Mouse (Mus musculus) liver, adult (tissue): ENCODE results near the gene Tprkb.

Experiments used
- GATA4 ChIP-seq: IDR thresholded peaks from 2 replicates; pipeline ENCODE4 v1.6.1; 2014; ENCODE audit warnings: mild to moderate bottlenecking, low read length; ENCODE audit not compliant: insufficient replicate concordance

The Tprkb gene

DNA sequence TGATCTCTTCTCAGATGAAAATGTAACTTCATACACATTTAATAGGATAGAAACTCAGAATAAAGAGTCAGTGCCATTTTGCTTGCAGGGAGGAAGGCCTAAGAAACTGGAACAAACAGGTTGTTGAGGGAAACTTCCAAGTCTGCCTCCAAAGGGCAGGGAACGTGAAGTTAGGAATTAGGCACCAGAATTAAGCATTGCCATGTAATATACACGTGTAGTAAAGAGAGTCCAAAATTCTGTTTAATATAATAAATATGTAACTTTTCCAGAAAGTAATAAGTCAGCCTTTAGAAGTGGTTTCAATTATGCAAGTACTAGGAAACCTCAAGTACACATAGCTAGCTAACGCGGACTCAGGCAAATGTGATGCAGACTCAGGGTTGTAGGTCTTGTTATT lies 7.7 kb downstream of the Tprkb start:
- TF ChIP-seq GATA4 = no peak

GRCm38 (mm10) chr6:85923643-85924042 lies 12.0 kb downstream of the Tprkb start:
- TF ChIP-seq GATA4 = no peak

GRCm38 (mm10) chr6:85926709-85927108 lies 15.0 kb downstream of the Tprkb start:
- no peak for TF ChIP-seq GATA4

- no peak for TF ChIP-seq GATA4
Observed at GRCm38 (mm10) chr6:85927476-85928464, 16.1 kb downstream of the Tprkb start.

GRCm38 (mm10) chr6:85929312-85929711 lies 17.6 kb downstream of the Tprkb start:
- no peak; the same call in 1 of the 2 replicates for TF ChIP-seq GATA4

DNA sequence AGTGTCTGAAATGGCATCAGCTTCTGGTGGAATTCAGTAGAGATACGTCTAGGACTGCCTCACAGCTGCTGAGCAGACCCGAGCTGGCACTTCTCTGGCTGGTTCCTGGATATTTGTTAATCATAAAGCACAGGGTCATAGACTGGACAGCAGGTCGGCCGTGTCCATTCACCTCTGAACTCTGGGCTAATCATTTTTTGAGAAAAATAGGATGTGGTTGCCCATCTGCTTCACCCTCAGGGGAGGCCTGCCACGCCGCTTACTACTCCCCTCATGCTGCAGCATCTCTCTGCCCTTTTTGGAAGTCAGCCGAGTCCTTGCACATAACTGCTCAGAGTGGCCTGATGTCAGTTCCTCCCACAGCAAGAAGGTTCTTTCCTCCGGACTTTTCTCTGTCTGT lies 22.4 kb downstream of the Tprkb start:
- no peak for TF ChIP-seq GATA4

GRCm38 (mm10) chr6:85935646-85936045 lies 24.0 kb downstream of the Tprkb start:
- TF ChIP-seq GATA4 = no peak

DNA sequence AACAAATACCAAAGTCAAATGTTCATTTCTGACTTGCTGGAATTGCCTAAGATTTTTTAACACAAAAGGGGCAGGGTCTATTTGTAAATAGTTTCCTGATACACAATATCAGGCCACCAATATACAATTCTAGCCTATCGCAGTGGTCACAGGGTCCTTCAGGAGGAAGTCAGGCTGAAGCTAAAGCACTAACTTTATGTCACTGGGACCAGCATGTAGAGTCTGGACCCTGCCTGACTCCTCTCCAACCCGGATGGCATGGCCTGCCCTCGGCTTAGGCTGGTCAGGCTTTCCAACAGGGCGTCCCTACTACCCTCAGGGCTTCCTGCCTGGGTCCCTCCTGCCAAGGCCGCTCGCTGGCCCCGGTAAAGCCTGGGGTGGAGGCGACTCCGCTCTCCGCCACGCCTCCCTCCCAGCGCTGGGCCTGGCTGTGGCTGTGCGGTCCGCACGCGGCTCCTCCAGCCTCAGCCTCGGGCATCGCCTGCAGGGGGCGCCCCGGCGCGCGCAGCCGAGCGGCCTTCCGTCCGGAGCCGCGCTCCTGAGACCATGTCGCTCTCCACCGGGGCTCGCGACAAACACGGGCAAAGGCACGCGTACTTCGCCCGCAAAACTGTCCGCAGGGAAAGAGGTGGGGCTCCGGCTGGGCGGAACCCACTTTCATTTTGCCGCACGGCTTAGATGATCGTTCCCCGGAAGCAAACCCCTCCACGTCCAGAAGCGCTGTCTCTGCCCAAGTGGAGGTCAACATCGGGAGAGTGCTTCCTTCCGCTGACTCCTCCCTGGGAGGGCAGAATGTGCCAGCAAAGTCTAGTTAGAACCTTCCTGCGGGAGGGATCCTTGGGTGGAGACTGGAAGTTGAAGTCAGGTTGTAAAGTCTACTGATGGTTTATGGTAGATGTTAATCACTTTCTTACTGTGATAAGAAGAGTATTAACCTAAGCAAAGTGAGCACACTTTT lies 25.1 kb downstream of the Tprkb start:
- TF ChIP-seq GATA4 = peak; percentile 10; the same call in 1 of the 2 replicates

DNA sequence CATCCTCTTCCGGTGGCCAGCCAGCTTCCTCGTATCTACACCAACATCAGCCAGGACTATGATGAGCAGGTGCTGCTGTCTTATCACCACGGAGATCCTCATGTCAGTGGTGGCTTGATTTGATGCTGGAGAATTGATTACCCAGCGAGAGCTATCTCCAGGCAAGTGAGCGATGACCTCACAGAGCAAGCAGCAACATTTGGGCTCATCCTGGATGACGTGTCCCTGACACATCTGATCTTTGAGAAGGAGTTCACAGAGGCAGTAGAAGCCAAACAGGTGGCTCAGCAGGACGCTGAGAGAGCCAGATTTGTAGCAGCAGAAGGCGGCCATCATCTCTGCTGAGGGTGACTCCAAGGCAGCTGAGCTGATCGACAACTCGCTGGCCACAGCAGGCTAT lies 27.0 kb downstream of the Tprkb start:
- no peak for TF ChIP-seq GATA4

GRCm38 (mm10) chr6:85942469-85942868 lies 30.8 kb downstream of the Tprkb start:
- no peak for TF ChIP-seq GATA4

GRCm38 (mm10) chr6:85948549-85948948 lies 36.9 kb downstream of the Tprkb start:
- no peak for TF ChIP-seq GATA4

- TF ChIP-seq GATA4 = no peak
Observed at GRCm38 (mm10) chr6:85957581-85957980, 45.9 kb downstream of the Tprkb start.

- no peak for TF ChIP-seq GATA4
Observed at GRCm38 (mm10) chr6:85961101-85962091, 49.7 kb downstream of the Tprkb start, which contains the start of gene Dusp11. Dusp11 (minus strand) TSS chr6:85961667.

DNA sequence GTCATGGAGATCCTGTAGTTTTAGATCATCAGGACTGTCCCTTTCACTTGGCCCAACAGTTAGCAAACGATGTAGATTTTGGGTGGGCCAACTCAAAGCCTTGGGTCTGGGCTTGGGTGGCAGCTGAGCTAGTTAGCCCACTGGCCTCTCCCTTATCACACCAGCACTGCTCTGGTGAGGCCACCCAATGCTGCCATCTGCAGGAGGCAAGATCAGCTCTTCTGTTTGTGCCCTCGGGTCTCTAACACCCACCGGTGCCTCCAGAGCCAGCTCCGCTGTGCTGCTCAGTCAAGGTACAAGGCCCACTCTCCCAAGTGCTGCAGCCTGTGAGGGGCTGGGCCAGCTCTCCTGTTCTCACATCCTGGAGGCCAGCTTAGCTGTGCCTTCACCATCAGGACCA lies 55.0 kb downstream of the Tprkb start:
- TF ChIP-seq GATA4 = no peak
